Mouse (Mus musculus) neural tube, embryonic 10.5 days (tissue): ENCODE data around the gene Lix1.

Source experiments
- DNase-seq: peaks from one replicate; pipeline ENCODE4 v3.0.0-alpha.2; 2017; ENCODE audit warnings: low spot score; ENCODE audit errors: extremely low spot score

Gene Lix1

GRCm38 (mm10) chr17:17402222-17403004 lies at the start of gene Lix1:
Gene Lix1, plus strand, starts transcription at chr17:17402672.
- DNase-seq = peak; percentile 65

- no peak for DNase-seq
These were observed 28.9 kb upstream of the Lix1 start for GRCm38 (mm10) chr17:17373550-17373917.

- DNase-seq = peak; percentile 93
These were observed 28.3 kb upstream of the Lix1 start, which contains the start of gene Riok2 for GRCm38 (mm10) chr17:17373918-17374910. Gene Riok2, plus strand, starts transcription at chr17:17374309.

GRCm38 (mm10) chr17:17375581-17375980 lies 26.9 kb upstream of the Lix1 start:
- no peak for DNase-seq

GRCm38 (mm10) chr17:17383703-17384102 lies 18.8 kb upstream of the Lix1 start:
- no peak for DNase-seq

GRCm38 (mm10) chr17:17384502-17384901 lies 18.0 kb upstream of the Lix1 start:
- DNase-seq = no peak

- DNase-seq = no peak
These were observed 16.4 kb upstream of the Lix1 start for GRCm38 (mm10) chr17:17386117-17386516.

GRCm38 (mm10) chr17:17391823-17392222 lies 10.6 kb upstream of the Lix1 start:
- no peak for DNase-seq

GRCm38 (mm10) chr17:17392863-17393262 lies 9.6 kb upstream of the Lix1 start:
- no peak for DNase-seq

- no peak for DNase-seq
These were observed 9.2 kb upstream of the Lix1 start for GRCm38 (mm10) chr17:17393300-17393699.

GRCm38 (mm10) chr17:17394336-17394735 lies 8.1 kb upstream of the Lix1 start:
- peak; percentile 71 for DNase-seq

- DNase-seq = no peak
These were observed 5.6 kb upstream of the Lix1 start for GRCm38 (mm10) chr17:17396869-17397268.

- no peak for DNase-seq
These were observed 3.8 kb upstream of the Lix1 start for GRCm38 (mm10) chr17:17398664-17399063.

- DNase-seq = no peak
These were observed 566 bp downstream of the Lix1 start for GRCm38 (mm10) chr17:17403038-17403437.

GRCm38 (mm10) chr17:17403578-17404112 lies 1.2 kb downstream of the Lix1 start:
- DNase-seq = no peak

GRCm38 (mm10) chr17:17404811-17405544 lies 2.5 kb downstream of the Lix1 start:
- DNase-seq = no peak

GRCm38 (mm10) chr17:17405606-17406005 lies 3.1 kb downstream of the Lix1 start:
- DNase-seq = no peak

GRCm38 (mm10) chr17:17408137-17408536 lies 5.7 kb downstream of the Lix1 start:
- no peak for DNase-seq

GRCm38 (mm10) chr17:17408720-17409478 lies 6.4 kb downstream of the Lix1 start:
- no peak for DNase-seq

- DNase-seq = peak; percentile 42
These were observed 7.1 kb downstream of the Lix1 start for GRCm38 (mm10) chr17:17409601-17410000.
